Mouse (Mus musculus): Measurements from ENCODE around the gene Kiss1r. TPM values are rescaled to one million over a fixed set of nuclear protein-coding genes. Genes with fewer than 3 reads are reported as not detected.
A peak's percentile ranks its signal among the peaks of the same experiment; 100 is the strongest.
"Not testable (repeated sequence)": the region's sequence is repeated elsewhere in the genome, so short reads cannot be mapped to it uniquely, and the experiment has no call there.

Gene Kiss1r
- total RNA-seq, 2 experiments from 2014 or later, result 0.26 to 0.29 TPM

GRCm38 (mm10) chr10:79936284-79936910 is 19.6 kb downstream of the Kiss1r start:
- no peak for ATAC-seq (ENCODE audit: poor library complexity, severe bottlenecking)

- peak; percentile 85 for ATAC-seq (ENCODE audit: poor library complexity, severe bottlenecking)
Measured at GRCm38 (mm10) chr10:79936911-79937441, 20.2 kb downstream of the Kiss1r start.

GRCm38 (mm10) chr10:79937775-79938526 is 21.2 kb downstream of the Kiss1r start:
- no peak for ATAC-seq (ENCODE audit: poor library complexity, severe bottlenecking)

GRCm38 (mm10) chr10:79940749-79941148 is 24.0 kb downstream of the Kiss1r start:
- ATAC-seq (ENCODE audit: poor library complexity, severe bottlenecking), result peak; percentile 75

GRCm38 (mm10) chr10:79942988-79943387 is 26.2 kb downstream of the Kiss1r start:
- no peak for ATAC-seq (ENCODE audit: poor library complexity, severe bottlenecking)

- ATAC-seq (ENCODE audit: poor library complexity, severe bottlenecking), result no peak
Measured at GRCm38 (mm10) chr10:79943471-79943901, 26.7 kb downstream of the Kiss1r start.

GRCm38 (mm10) chr10:79945507-79946234 is 28.9 kb downstream of the Kiss1r start:
- no peak for ATAC-seq (ENCODE audit: poor library complexity, severe bottlenecking)

GRCm38 (mm10) chr10:79946752-79947322 is 30.1 kb downstream of the Kiss1r start:
- peak; percentile 56 for ATAC-seq (ENCODE audit: poor library complexity, severe bottlenecking)

- ATAC-seq (ENCODE audit: poor library complexity, severe bottlenecking), result no peak
Measured at GRCm38 (mm10) chr10:79947502-79947901, 30.7 kb downstream of the Kiss1r start.

GRCm38 (mm10) chr10:79949873-79950272 is 33.1 kb downstream of the Kiss1r start:
- no peak for ATAC-seq (ENCODE audit: poor library complexity, severe bottlenecking)

GRCm38 (mm10) chr10:79950661-79951060 is 33.9 kb downstream of the Kiss1r start:
- ATAC-seq (ENCODE audit: poor library complexity, severe bottlenecking), result no peak

- ATAC-seq (ENCODE audit: poor library complexity, severe bottlenecking), result no peak
Measured at GRCm38 (mm10) chr10:79953946-79954345, 37.2 kb downstream of the Kiss1r start.

- no peak for ATAC-seq (ENCODE audit: poor library complexity, severe bottlenecking)
Measured at GRCm38 (mm10) chr10:79955691-79956090, 38.9 kb downstream of the Kiss1r start.

- ATAC-seq (ENCODE audit: poor library complexity, severe bottlenecking), result no peak
Measured at GRCm38 (mm10) chr10:79956643-79957154, 39.9 kb downstream of the Kiss1r start.

- peak; percentile 68 for ATAC-seq (ENCODE audit: poor library complexity, severe bottlenecking)
Measured at GRCm38 (mm10) chr10:79958140-79958816, 41.5 kb downstream of the Kiss1r start.

GRCm38 (mm10) chr10:79959412-79959811 is 42.6 kb downstream of the Kiss1r start:
- ATAC-seq (ENCODE audit: poor library complexity, severe bottlenecking), result not testable (repeated sequence)

- peak; percentile 87 for ATAC-seq (ENCODE audit: poor library complexity, severe bottlenecking)
Measured at GRCm38 (mm10) chr10:79959847-79960601, 43.3 kb downstream of the Kiss1r start, which contains the start of gene Wdr18. TSS of gene Wdr18 (plus strand) at chr10:79960152.

- no peak for ATAC-seq (ENCODE audit: poor library complexity, severe bottlenecking)
Measured at GRCm38 (mm10) chr10:79960671-79961294, 44.0 kb downstream of the Kiss1r start.

- ATAC-seq (ENCODE audit: poor library complexity, severe bottlenecking), result no peak
Measured at GRCm38 (mm10) chr10:79964727-79965126, 48.0 kb downstream of the Kiss1r start.

Data from megakaryocyte, adult 5-6 weeks (primary cell).